Mouse (Mus musculus) hindbrain, embryonic 14.5 days (tissue): ENCODE measurements around the gene Tmem270. TPM values are rescaled to one million over a fixed set of nuclear protein-coding genes. Genes with fewer than 3 reads are reported as not detected.

Experiments
- ATAC-seq: fragments of 200-750 bp; cut with Nextera tagmentation; 2 replicates; pipeline ENCODE4 v1.8.0; 2017; ENCODE audit warnings: moderate number of reproducible peaks, mild to moderate bottlenecking, moderate TSS enrichment, moderate library complexity; ENCODE audit not compliant: low FRiP score
- DNase-seq: peaks from one replicate; pipeline ENCODE4 v3.0.0-alpha.2; 2015; ENCODE audit warnings: low spot score
- H3K27ac ChIP-seq: fragments of 300-500 bp; sonication (generic); 2 replicates; pipeline ENCODE4 v1.5.1; 2014; ENCODE audit warnings: mild to moderate bottlenecking, moderate library complexity
- H3K27me3 ChIP-seq: fragments of 300-500 bp; sonication (generic); 2 replicates; pipeline ENCODE4 v1.6.1; 2014; ENCODE audit warnings: mild to moderate bottlenecking, low read length, mixed read lengths; ENCODE audit not compliant: control insufficient read depth, insufficient read depth
- H3K36me3 ChIP-seq: fragments of 300-500 bp; sonication (generic); replicated peaks from 2 replicates; pipeline ENCODE4 v1.6.1; 2014; ENCODE audit not compliant: control insufficient read depth, insufficient read depth
- H3K4me1 ChIP-seq: fragments of 300-500 bp; sonication (generic); replicated peaks from 2 replicates; pipeline ENCODE4 v1.6.1; 2014; ENCODE audit warnings: antibody characterized with exemption, low read length, mixed read lengths; ENCODE audit not compliant: control insufficient read depth, insufficient read depth
- H3K4me2 ChIP-seq: fragments of 300-500 bp; sonication (generic); replicated peaks from 2 replicates; pipeline ENCODE4 v1.6.1; 2014; ENCODE audit warnings: mild to moderate bottlenecking, moderate library complexity
- H3K4me3 ChIP-seq: fragments of 300-500 bp; sonication (generic); replicated peaks from 2 replicates; pipeline ENCODE4 v1.5.1; 2014; ENCODE audit warnings: mild to moderate bottlenecking, low read length
- H3K9ac ChIP-seq: fragments of 300-500 bp; sonication (generic); 2 replicates; pipeline ENCODE4 v1.6.1; 2014
- H3K9me3 ChIP-seq: fragments of 300-500 bp; sonication (generic); 2 replicates; pipeline ENCODE4 v1.6.1; 2016; ENCODE audit warnings: low read length; ENCODE audit not compliant: control insufficient read depth
- WGBS: fragments of 180-500 bp; shearing (Covaris S2); extraction: QIAGEN DNeasy Blood & Tissue Kit; methylation state at CpG from one replicate; pipeline ENCODE4 v1.1.7; 2014; 5-methylcytosine and 5-hydroxymethylcytosine counted together
- polyA plus RNA-seq: library from polyadenylated mRNA; unstranded; fragments of >200 nt; fragmentation: Nextera tagmentation; extraction: Ambion mirVana; gene quantifications from 2 replicates; pipeline ENCODE4 v1.2.1, GENCODE M21; 2014

Gene Tmem270
- polyA plus RNA-seq, 1 experiment from 2014 or later, result not detected

DNA sequence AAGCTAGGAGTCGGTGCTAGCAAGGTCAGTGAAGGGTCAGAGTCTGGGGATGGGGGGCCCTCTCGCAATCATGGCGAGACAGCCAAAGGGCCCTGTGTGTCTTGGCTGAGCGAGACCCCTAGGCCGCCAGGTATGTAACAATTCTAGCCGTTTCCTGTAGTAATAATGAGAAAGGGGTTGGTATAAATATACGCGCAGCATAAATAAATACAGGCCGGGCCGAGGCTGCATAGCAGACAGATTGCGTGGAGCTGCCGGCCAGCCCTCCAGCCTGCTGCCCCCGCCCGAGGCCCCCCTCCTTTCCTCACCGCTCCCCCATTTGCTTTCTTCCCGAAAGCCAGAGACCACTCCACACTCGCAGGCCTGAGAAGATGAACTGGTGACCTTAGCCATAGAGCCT, 8.9 kb downstream of the Tmem270 start:
- no peak for ATAC-seq
- WGBS, result 74% methylated on average over 17 of the region's 17 CpGs
- no peak overlapping the region for H3K9ac ChIP-seq
- no peak overlapping the region for H3K4me2 ChIP-seq
- DNase-seq, result no peak
- H3K27me3 ChIP-seq, result no peaks in the 10 kb centered on the region
- no peak overlapping the region for H3K4me3 ChIP-seq
- H3K36me3 ChIP-seq, result no peaks in the 10 kb centered on the region
- H3K4me1 ChIP-seq, result 0 out of 2 replicates have a peak, but pooled peaks cover 4% of the 10 kb centered on the region
- no peaks in the 10 kb centered on the region for H3K9me3 ChIP-seq
- H3K27ac ChIP-seq, result no peak overlapping the region

- 77% methylated on average over 8 of the region's 8 CpGs for WGBS
- Histone ChIP-seq H3K4me2 (no peak overlapping the region), H3K4me3 (no peak overlapping the region), H3K9me3 (no peaks in the 10 kb centered on the region), H3K27me3 (no peaks in the 10 kb centered on the region), H3K36me3 (no peaks in the 10 kb centered on the region), H3K27ac (no peak overlapping the region), H3K9ac (no peak overlapping the region), H3K4me1 (0 out of 2 replicates have a peak, but pooled peaks cover 4% of the 10 kb centered on the region)
- no peak for DNase-seq
- no peak for ATAC-seq
Measured at GRCm38 (mm10) chr5:134896965-134897364, 9.6 kb downstream of the Tmem270 start.

GRCm38 (mm10) chr5:134895291-134895690, 11.2 kb downstream of the Tmem270 start:
- no peaks in the 10 kb centered on the region for H3K9me3 ChIP-seq
- no peak overlapping the region for H3K9ac ChIP-seq
- H3K4me2 ChIP-seq, result no peak overlapping the region
- ATAC-seq, result no peak
- H3K27me3 ChIP-seq, result no peaks in the 10 kb centered on the region
- no peak overlapping the region for H3K27ac ChIP-seq
- H3K36me3 ChIP-seq, result no peaks in the 10 kb centered on the region
- WGBS, result 85% methylated on average over 8 of the region's 8 CpGs
- DNase-seq, result no peak
- H3K4me3 ChIP-seq, result no peak overlapping the region
- H3K4me1 ChIP-seq, result no peaks in the 10 kb centered on the region

- H3K4me2 ChIP-seq, result no peak overlapping the region
- DNase-seq, result no peak
- H3K27me3 ChIP-seq, result no peaks in the 10 kb centered on the region
- H3K36me3 ChIP-seq, result no peaks in the 10 kb centered on the region
- no peaks in the 10 kb centered on the region for H3K4me1 ChIP-seq
- no peak for ATAC-seq
- no peak overlapping the region for H3K4me3 ChIP-seq
- 83% methylated on average over 5 of the region's 5 CpGs for WGBS
- H3K9me3 ChIP-seq, result no peaks in the 10 kb centered on the region
- no peak overlapping the region for H3K27ac ChIP-seq
- H3K9ac ChIP-seq, result no peak overlapping the region
Measured at GRCm38 (mm10) chr5:134892717-134893116, 13.8 kb downstream of the Tmem270 start.

DNA sequence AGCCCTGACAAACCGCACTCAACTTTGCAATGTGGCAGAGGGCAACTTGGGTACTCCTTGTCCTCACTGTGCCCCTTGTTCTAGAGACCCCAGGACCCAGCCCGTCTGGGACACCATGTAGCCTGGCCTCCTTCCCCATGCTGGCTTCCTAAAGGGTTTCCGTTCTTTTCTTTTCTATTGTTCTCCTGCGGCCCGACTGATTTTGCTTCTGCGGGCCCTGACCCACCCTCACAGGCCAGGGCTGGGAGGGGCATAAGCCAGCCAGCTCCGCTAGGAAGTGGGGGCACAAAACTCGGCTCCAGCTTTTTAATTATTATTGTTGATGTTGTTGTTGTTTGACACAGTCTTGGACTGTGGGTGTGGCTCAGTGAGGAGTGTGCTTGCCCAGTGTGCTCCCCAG, 15.0 kb downstream of the Tmem270 start:
- H3K4me2 ChIP-seq, result no peak overlapping the region
- no peaks in the 10 kb centered on the region for H3K9me3 ChIP-seq
- no peaks in the 10 kb centered on the region for H3K27me3 ChIP-seq
- no peak overlapping the region for H3K4me3 ChIP-seq
- no peak overlapping the region for H3K27ac ChIP-seq
- H3K9ac ChIP-seq, result no peak overlapping the region
- no peaks in the 10 kb centered on the region for H3K36me3 ChIP-seq
- 58% methylated on average over 8 of the region's 8 CpGs for WGBS
- ATAC-seq (no peak), DNase-seq (no peak)
- no peaks in the 10 kb centered on the region for H3K4me1 ChIP-seq

DNA sequence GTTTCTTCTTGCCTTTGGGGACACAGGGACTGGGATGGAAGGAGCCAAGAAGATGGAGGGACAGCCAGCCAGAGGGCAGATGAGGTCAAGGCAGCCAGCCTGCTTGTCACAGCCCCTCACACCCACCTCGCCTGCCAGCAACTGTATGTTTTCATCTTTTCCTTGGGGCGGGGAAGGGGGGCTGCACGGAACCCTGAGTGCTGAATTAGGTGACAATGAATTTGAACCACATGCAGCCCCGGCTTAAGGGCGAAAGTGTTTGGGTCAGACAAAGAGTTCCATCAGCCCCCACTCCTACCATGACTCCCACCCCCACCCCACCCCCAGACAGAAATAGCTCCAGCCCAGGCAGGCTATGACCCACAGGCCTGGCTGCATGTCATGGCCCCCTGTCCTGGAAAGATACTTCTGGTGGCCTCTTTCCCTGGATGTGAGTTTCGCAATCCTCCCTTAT, 15.9 kb downstream of the Tmem270 start:
- no peaks in the 10 kb centered on the region for H3K36me3 ChIP-seq
- no peaks in the 10 kb centered on the region for H3K4me1 ChIP-seq
- H3K27me3 ChIP-seq, result no peaks in the 10 kb centered on the region
- DNase-seq, result no peak
- H3K27ac ChIP-seq, result no peak overlapping the region
- H3K4me2 ChIP-seq, result no peak overlapping the region
- no peak for ATAC-seq
- no peak overlapping the region for H3K9ac ChIP-seq
- H3K4me3 ChIP-seq, result no peak overlapping the region
- WGBS, result 84% methylated on average over 6 of the region's 6 CpGs
- no peaks in the 10 kb centered on the region for H3K9me3 ChIP-seq

GRCm38 (mm10) chr5:134888505-134888904, 18.0 kb downstream of the Tmem270 start:
- Histone ChIP-seq H3K4me3 (no peak overlapping the region), H3K9ac (no peak overlapping the region), H3K4me1 (no peaks in the 10 kb centered on the region), H3K27ac (no peak overlapping the region), H3K4me2 (no peak overlapping the region), H3K9me3 (no peaks in the 10 kb centered on the region), H3K27me3 (no peaks in the 10 kb centered on the region), H3K36me3 (no peaks in the 10 kb centered on the region)
- ATAC-seq, result no peak
- 84% methylated on average over 7 of the region's 7 CpGs for WGBS
- DNase-seq, result no peak

DNA sequence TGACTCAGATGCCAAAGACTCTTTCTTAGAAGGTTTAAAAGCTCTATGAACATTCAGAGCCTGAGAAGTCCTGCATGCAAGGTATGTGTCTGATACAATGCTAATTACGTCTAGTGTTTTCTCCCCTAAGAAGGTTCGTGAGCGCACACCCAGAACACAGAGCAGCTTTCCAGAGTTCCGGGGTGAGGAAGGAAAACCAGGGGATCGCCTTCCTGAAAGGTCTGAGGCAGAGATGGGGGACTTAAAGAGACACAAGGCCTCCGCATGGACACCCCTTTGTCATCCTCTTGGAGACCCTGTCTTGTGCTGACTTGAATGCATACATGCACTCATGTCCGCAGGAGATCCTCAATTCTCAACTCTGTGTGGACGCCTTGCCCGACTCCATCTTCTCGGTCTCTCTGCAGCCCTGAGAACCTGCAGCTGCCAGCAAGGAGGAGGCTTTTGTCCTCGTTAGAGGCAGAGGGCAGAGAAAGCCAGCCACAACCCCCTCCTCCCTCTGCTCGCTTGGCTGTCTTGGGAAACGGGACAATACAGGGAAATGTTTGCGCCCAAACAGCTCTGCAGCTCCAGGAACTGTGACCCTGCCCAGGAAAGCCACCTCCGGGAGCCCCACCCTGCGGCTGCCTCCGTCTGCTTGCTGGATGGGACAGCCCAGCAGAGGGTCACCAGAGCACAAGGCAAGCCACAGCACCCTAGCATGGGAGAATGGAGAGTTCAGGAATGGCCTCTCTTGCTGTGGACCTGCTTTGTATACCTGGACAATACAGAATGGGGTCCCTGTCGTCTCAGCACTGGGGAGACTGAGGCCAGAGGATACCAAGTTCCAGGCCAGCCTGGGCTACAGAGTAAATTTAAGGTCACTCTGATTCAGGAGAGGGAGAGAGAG, 18.8 kb downstream of the Tmem270 start:
- H3K9me3 ChIP-seq, result no peaks in the 10 kb centered on the region
- H3K36me3 ChIP-seq, result no peaks in the 10 kb centered on the region
- H3K4me2 ChIP-seq, result no peak overlapping the region
- WGBS, result 49% methylated on average over 18 of the region's 18 CpGs
- ATAC-seq (no peak), DNase-seq (no peak)
- no peaks in the 10 kb centered on the region for H3K27me3 ChIP-seq
- no peaks in the 10 kb centered on the region for H3K4me1 ChIP-seq
- H3K27ac ChIP-seq, result 0 out of 2 replicates have a peak overlapping the region, but pooled peaks have one; percentile 26
- no peak overlapping the region for H3K4me3 ChIP-seq
- no peak overlapping the region for H3K9ac ChIP-seq

DNA sequence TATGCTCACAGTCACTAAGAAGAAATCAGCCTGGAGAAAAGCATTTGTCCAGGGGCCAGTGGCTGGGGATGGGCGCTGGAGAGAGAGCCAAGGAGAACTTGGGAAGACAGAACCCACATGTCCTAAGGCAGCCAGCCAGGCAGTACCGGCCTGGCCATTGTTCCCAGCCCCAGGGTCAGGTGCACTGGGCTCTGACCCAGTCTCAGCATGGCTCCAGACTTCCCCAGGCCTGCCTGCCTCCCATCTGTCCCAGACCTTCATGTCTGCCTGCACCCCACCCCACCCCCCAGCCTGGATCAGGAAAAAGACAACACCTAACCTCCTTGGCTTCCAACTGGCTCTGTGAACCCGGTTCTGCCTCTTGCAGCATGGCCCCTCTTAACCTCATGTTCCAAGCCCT, 23.5 kb downstream of the Tmem270 start:
- Histone ChIP-seq H3K4me3 (no peak overlapping the region), H3K9me3 (0 out of 2 replicates have a peak, but pooled peaks cover 4% of the 10 kb centered on the region), H3K9ac (no peak overlapping the region), H3K4me2 (no peak overlapping the region), H3K27ac (no peak overlapping the region), H3K27me3 (no peaks in the 10 kb centered on the region), H3K4me1 (no peaks in the 10 kb centered on the region), H3K36me3 (no peaks in the 10 kb centered on the region)
- WGBS, result 65% methylated on average over 3 of the region's 3 CpGs
- DNase-seq (no peak), ATAC-seq (no peak)
